Mouse (Mus musculus): Measurements from ENCODE around the gene Tspan17. TPM values are rescaled to one million over a fixed set of nuclear protein-coding genes. Genes with fewer than 3 reads are reported as not detected.

Gene Tspan17
- 4.2 TPM for polyA plus RNA-seq (2017; shearing (Covaris generic))

GRCm38 (mm10) chr13:54788740-54789560, at the start of gene Tspan17:
Tspan17 (plus strand) TSS chr13:54789377.

DNA sequence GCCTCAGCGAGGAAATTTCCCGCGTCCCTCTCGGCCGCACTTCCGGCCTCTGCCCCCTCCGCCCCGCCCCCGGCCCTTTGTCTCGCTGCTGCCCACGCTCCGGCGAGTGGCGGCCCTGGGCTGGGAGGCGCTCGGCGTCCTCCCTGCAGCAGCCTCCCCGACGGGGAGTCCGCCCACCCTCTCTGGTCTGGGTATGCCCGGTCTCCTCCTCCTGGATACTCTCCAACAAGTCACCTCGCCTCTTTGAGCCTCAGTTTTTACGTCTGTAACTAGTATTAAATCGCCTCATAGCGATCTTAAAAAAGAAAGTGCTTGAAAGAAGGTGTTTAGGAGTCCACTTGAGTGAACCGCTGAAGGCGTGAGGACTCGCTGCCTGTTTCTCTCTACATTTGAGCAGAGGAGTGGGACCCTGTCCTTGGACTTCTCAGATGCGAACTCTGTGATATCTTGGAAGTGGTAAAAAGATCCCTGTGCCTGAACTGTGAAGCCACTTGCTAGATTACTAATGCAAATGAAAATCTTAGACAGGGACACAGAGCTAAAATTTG, 39.2 kb upstream of the Tspan17 start, which contains the start of gene Gprin1:
TSS of gene Gprin1 (minus strand) at position 11 of the 548 bp plus-strand sequence.

DNA sequence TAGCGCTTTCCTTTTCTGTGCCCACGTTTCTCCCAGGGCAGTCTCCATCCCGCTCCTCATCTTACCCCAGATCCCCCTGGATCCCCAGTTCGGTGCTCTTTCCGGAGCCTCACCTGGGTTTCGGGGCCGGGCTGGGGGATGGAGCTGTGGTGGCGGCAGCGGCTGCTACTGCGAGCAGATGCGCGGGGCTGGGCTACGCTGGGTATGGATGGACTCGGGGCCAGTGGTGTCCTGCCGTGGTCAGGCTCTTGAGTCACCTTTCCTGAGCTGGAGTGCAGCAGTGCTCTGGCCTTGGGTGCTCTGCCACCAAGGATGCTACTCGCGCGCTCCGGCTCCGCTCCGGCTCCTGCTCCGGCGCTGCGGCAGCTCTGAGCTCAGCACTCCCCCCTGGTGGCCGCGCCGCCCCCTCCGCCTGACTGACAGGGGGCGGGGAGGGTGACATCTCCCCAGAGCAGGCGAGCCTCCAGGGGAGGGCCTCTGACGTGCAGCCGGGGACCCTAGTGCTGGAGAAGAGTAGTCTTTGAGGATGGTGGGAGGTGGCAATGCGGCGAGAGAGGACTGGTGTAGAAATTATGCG, 22.9 kb upstream of the Tspan17 start, which contains the start of gene Sncb:
TSS of gene Sncb (minus strand) at position 404 of the 577 bp plus-strand sequence.

DNA sequence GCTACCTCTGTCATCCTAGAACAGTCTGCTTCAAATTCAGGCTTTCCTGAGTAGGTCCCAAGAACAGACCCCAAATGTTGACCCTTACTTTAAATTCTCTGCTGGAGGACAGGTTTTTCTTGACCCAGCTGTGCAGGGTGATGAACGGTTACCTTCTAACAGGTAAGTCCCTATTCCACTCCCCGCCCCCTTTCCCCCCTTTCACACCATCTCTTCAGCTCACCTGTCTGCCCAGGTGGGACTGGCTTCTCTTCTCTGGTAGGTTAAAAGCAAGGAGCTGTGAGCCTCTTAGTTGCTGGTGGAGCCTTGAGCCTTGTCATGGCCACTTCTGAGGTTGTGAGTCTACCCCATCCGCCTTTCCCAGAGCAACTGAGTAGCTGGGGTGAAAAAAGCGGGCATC, 5.5 kb upstream of the Tspan17 start, which contains the start of gene Eif4e1b:
TSS of gene Eif4e1b (plus strand) at position 301 of the 400 bp plus-strand sequence.

Other genes with a start within 250 kb of the Tspan17 start
- 71.0 TPM for gene 4833439L19Rik, start 223.9 kb upstream of the Tspan17 start, polyA plus RNA-seq (2017; shearing (Covaris generic))
- 10.0 TPM for gene Arl10, start 214.4 kb upstream of the Tspan17 start, polyA plus RNA-seq (2017; shearing (Covaris generic))
- 56.9 TPM for gene Nop16, start 199.3 kb upstream of the Tspan17 start, polyA plus RNA-seq (2017; shearing (Covaris generic))
- gene Higd2a, start 199.2 kb upstream of the Tspan17 start, polyA plus RNA-seq (2017; shearing (Covaris generic)) = 164 TPM
- 44.0 TPM for gene Cltb, start 178.0 kb upstream of the Tspan17 start, polyA plus RNA-seq (2017; shearing (Covaris generic))
- 86.5 TPM for gene Faf2, start 167.6 kb upstream of the Tspan17 start, polyA plus RNA-seq (2017; shearing (Covaris generic))
- gene Rnf44, start 95.5 kb upstream of the Tspan17 start, polyA plus RNA-seq (2017; shearing (Covaris generic)) = 84.4 TPM
- gene Cdhr2, start 87.9 kb upstream of the Tspan17 start, polyA plus RNA-seq (2017; shearing (Covaris generic)) = not detected
- gene Gprin1, start 39.5 kb upstream of the Tspan17 start, polyA plus RNA-seq (2017; shearing (Covaris generic)) = not detected
- 0.35 TPM for gene Sncb, start 22.8 kb upstream of the Tspan17 start, polyA plus RNA-seq (2017; shearing (Covaris generic))
- not detected for gene Eif4e1b, start 5.4 kb upstream of the Tspan17 start, polyA plus RNA-seq (2017; shearing (Covaris generic))
- gene Unc5a, start 160.0 kb downstream of the Tspan17 start, polyA plus RNA-seq (2017; shearing (Covaris generic)) = 1.1 TPM
- gene Hk3, start 232.0 kb downstream of the Tspan17 start, polyA plus RNA-seq (2017; shearing (Covaris generic)) = 0.45 TPM

All from CD4-positive, CD25-positive, alpha-beta regulatory T cell (primary cell).